10 mouse cellular contexts compared by ENCODE assay signal in the genomic region with DNA sequence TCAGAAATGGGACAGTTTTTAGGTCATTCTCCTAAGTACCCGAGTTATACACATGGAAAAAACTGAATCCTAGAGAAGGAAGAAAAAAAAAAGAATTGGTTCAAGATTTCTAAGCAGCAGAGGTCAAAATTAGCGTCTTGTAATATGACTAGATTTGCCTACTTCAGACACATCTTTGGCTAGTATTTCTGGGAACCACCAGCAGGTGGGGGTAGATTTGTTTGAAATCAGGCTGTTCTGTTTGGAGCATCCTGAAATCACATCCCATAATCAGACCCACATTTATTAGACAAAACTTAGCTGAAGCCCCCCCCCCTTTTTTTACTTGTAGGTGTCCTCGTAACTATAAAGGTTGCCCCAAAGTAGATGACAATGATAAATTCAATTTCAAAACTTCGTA. TPM values are rescaled to one million over a fixed set of nuclear protein-coding genes. Genes with fewer than 3 reads are reported as not detected.
DNase-seq lines count a peak whose midpoint lies in the region; ATAC-seq and TF ChIP-seq lines count a peak whose summit lies in the region.
"Had no signal": no experiment of that assay in that cellular context is flagged by ENCODE, and none has a peak within 500 bp of the region (broad histone marks: within the 10 kb centered on the region; RNA-seq: fewer than 3 reads in every experiment).

No protein-coding gene starts in this region.

- H3K4me2 ChIP-seq in hindbrain, embryonic 14.5 days (replicated peaks): no peak overlapping the region
- H3K4me2 ChIP-seq in lung, postnatal 0 days (replicated peaks; ENCODE audit: low read depth, low read length): no peak overlapping the region

- 59% methylated on average over 4 of the region's 4 CpGs for WGBS in hindbrain, embryonic 14.5 days
- 61% methylated on average over 4 of the region's 4 CpGs for WGBS in hindbrain, embryonic 10.5 days
- 42% methylated on average over 4 of the region's 4 CpGs for WGBS in lung, postnatal 0 days
- WGBS in lung, adult 2 months: 50% methylated on average over 4 of the region's 4 CpGs

- TF ChIP-seq POLR2A in lung, adult 2 months (IDR thresholded peaks at IDR 0.05; ENCODE audit: borderline replicate concordance, extremely low read depth, low read depth, low read length): no peak

- H3K9me3 ChIP-seq in hindbrain, embryonic 14.5 days (ENCODE audit: control insufficient read depth, low read length): no peaks in the 10 kb centered on the region
- H3K9me3 ChIP-seq in hindbrain, embryonic 10.5 days: no peaks in the 10 kb centered on the region
- H3K9me3 ChIP-seq in lung, postnatal 0 days (ENCODE audit: low read length): no peaks in the 10 kb centered on the region

- no peak for ATAC-seq in hindbrain, embryonic 14.5 days (ENCODE audit: low FRiP score)
- ATAC-seq in lung, postnatal 0 days: no peak

- peak; percentile 53 for TF ChIP-seq CTCF in lung, postnatal 0 days (IDR thresholded peaks at IDR 0.05)
- TF ChIP-seq CTCF in lung, adult 2 months (IDR thresholded peaks at IDR 0.05; ENCODE audit: insufficient read depth, low read length): no peak

- H3K4me1 ChIP-seq in hindbrain, embryonic 14.5 days (replicated peaks; ENCODE audit: control insufficient read depth, insufficient read depth, low read length): no peaks in the 10 kb centered on the region
- no peaks in the 10 kb centered on the region for H3K4me1 ChIP-seq in hindbrain, embryonic 10.5 days (replicated peaks)
- H3K4me1 ChIP-seq in lung, postnatal 0 days (ENCODE audit: insufficient read depth, low read depth, low read length): no peaks in the 10 kb centered on the region
- no peaks in the 10 kb centered on the region for H3K4me1 ChIP-seq in lung, adult 2 months (ENCODE audit: control insufficient read depth, insufficient read depth, low read length)

- H3K27me3 ChIP-seq in hindbrain, embryonic 14.5 days (ENCODE audit: control insufficient read depth, insufficient read depth, low read length): no peaks in the 10 kb centered on the region
- no peaks in the 10 kb centered on the region for H3K27me3 ChIP-seq in hindbrain, embryonic 10.5 days (ENCODE audit: insufficient read depth, poor library complexity, severe bottlenecking)
- H3K27me3 ChIP-seq in lung, postnatal 0 days (replicated peaks; ENCODE audit: insufficient read depth, low read length): no peaks in the 10 kb centered on the region

- no peak overlapping the region for H3K9ac ChIP-seq in hindbrain, embryonic 14.5 days
- no peak overlapping the region for H3K9ac ChIP-seq in lung, postnatal 0 days (replicated peaks; ENCODE audit: low read depth)

- H3K36me3 ChIP-seq in hindbrain, embryonic 14.5 days (replicated peaks; ENCODE audit: control insufficient read depth, insufficient read depth): no peaks in the 10 kb centered on the region
- H3K36me3 ChIP-seq in hindbrain, embryonic 10.5 days: no peaks in the 10 kb centered on the region
- no peaks in the 10 kb centered on the region for H3K36me3 ChIP-seq in lung, postnatal 0 days (ENCODE audit: insufficient read depth, low read length)

- H3K4me3 ChIP-seq in hindbrain, embryonic 14.5 days (replicated peaks; ENCODE audit: low read length): no peak overlapping the region
- H3K4me3 ChIP-seq in hindbrain, embryonic 10.5 days: no peak overlapping the region
- no peak overlapping the region for H3K4me3 ChIP-seq in lung, postnatal 0 days (ENCODE audit: low read depth, low read length)
- no peak overlapping the region for H3K4me3 ChIP-seq in lung, adult 2 months (replicated peaks; ENCODE audit: extremely low read depth, low read depth, low read length)

- no peak overlapping the region for H3K27ac ChIP-seq in hindbrain, embryonic 14.5 days
- no peak overlapping the region for H3K27ac ChIP-seq in hindbrain, embryonic 10.5 days
- H3K27ac ChIP-seq in lung, postnatal 0 days (ENCODE audit: low read length): no peak overlapping the region
- H3K27ac ChIP-seq: macrophage had no signal

- no peak for TF ChIP-seq EP300 in lung, postnatal 0 days (IDR thresholded peaks at IDR 0.05)

- peak; percentile 44 for DNase-seq in hindbrain, embryonic 14.5 days (ENCODE audit: low spot score)
- DNase-seq in hindbrain, embryonic 10.5 days (ENCODE audit: low spot score): no peak
- DNase-seq in lung, postnatal 0 days (ENCODE audit: low spot score): no peak
- no peak for DNase-seq in lung, adult 2 months
- DNase-seq in adipocyte (ENCODE audit: low spot score): peak; percentile 51
- peak; percentile 23 for DNase-seq in retina, embryonic 14.5 days (ENCODE audit: low spot score)
- DNase-seq in neural tube, embryonic 10.5 days (ENCODE audit: extremely low spot score, low spot score): no peak
- DNase-seq in B cell, adult 2 months: no peak
- DNase-seq: cerebellum, adult 8-10 months had no signal

RNA-seq across cellular contexts. Expression of gene Trap1a, which starts 35.6 kb away (rescaled TPM):
- polyA plus RNA-seq in hindbrain, embryonic 14.5 days (2014; fragmentation: Nextera tagmentation; extraction: Ambion mirVana): not detected in 2 replicates
- 0.36 and 0.43 TPM in 2 replicates for polyA plus RNA-seq in hindbrain, embryonic 10.5 days (2016; fragmentation: Nextera tagmentation; extraction: Ambion mirVana)
- 0.13 TPM in 1 of 2 replicates, not detected in the other for polyA plus RNA-seq in lung, postnatal 0 days (2015; fragmentation: Nextera tagmentation; extraction: Ambion mirVana)
- not detected in 2 replicates for polyA plus RNA-seq in lung, adult 2 months (2012; rRNA removed)
- polyA plus RNA-seq: macrophage had no signal

Comparison
In these comparisons a context has a peak if more than half of its experiments do, and no peak if none do; other contexts are left out.
1. DNase-seq: peak in hindbrain, embryonic 14.5 days (single experiment), adipocyte (single experiment) and retina, embryonic 14.5 days (single experiment); none in hindbrain, embryonic 10.5 days (single experiment), lung, postnatal 0 days (single experiment), lung, adult 2 months (single experiment), neural tube, embryonic 10.5 days (single experiment) and B cell, adult 2 months (0 of 2).